Mouse (Mus musculus) limb, embryonic 10.5 days (tissue): ENCODE data around the gene 2310039H08Rik. TPM values are rescaled to one million over a fixed set of nuclear protein-coding genes. Genes with fewer than 3 reads are reported as not detected.

ENCODE experiments used
- polyA plus RNA-seq: library from polyadenylated mRNA; unstranded; fragments of >200 nt; fragmentation: Nextera tagmentation; extraction: Ambion mirVana; gene quantifications from 2 replicates; pipeline ENCODE4 v1.2.1, GENCODE M21; 2016

Gene 2310039H08Rik
- polyA plus RNA-seq, 1 experiment from 2014 or later: 34.2 TPM

Other genes starting within 250 kb of the 2310039H08Rik start
- 2.4 and 5.6 TPM in 2 replicates for gene Cul9, start 226.2 kb upstream of the 2310039H08Rik start, polyA plus RNA-seq
- gene Srf, start 216.5 kb upstream of the 2310039H08Rik start, polyA plus RNA-seq: 8.3 and 9.0 TPM in 2 replicates
- 102 and 142 TPM in 2 replicates for gene Ptk7, start 143.1 kb upstream of the 2310039H08Rik start, polyA plus RNA-seq
- gene Klc4, start 126.6 kb upstream of the 2310039H08Rik start, polyA plus RNA-seq: 23.6 and 28.8 TPM in 2 replicates
- 140 and 144 TPM in 2 replicates for gene Mrpl2, start 126.4 kb upstream of the 2310039H08Rik start, polyA plus RNA-seq
- 40.3 and 48.0 TPM in 2 replicates for gene Cul7, start 122.3 kb upstream of the 2310039H08Rik start, polyA plus RNA-seq
- 70.8 and 72.5 TPM in 2 replicates for gene Rrp36, start 98.3 kb upstream of the 2310039H08Rik start, polyA plus RNA-seq
- 143 and 145 TPM in 2 replicates for gene Mea1, start 93.8 kb upstream of the 2310039H08Rik start, polyA plus RNA-seq
- 143 and 150 TPM in 2 replicates for gene Klhdc3, start 91.7 kb upstream of the 2310039H08Rik start, polyA plus RNA-seq
- 152 and 160 TPM in 2 replicates for gene Ppp2r5d, start 67.5 kb upstream of the 2310039H08Rik start, polyA plus RNA-seq
- 24.6 and 26.9 TPM in 2 replicates for gene Pex6, start 61.2 kb upstream of the 2310039H08Rik start, polyA plus RNA-seq
- 0.48 and 0.83 TPM in 2 replicates for gene Gnmt, start 43.5 kb upstream of the 2310039H08Rik start, polyA plus RNA-seq
- 63.6 and 67.5 TPM in 2 replicates for gene Cnpy3, start 20.4 kb upstream of the 2310039H08Rik start, polyA plus RNA-seq
- 0.73 and 1.2 TPM in 2 replicates for gene Ptcra, start 8.9 kb upstream of the 2310039H08Rik start, polyA plus RNA-seq
- 224 and 254 TPM in 2 replicates for gene Rpl7l1, start 10.0 kb downstream of the 2310039H08Rik start, polyA plus RNA-seq
- 3.6 and 4.3 TPM in 2 replicates for gene Bicral, start 85.8 kb downstream of the 2310039H08Rik start, polyA plus RNA-seq
- gene Tbcc, start 118.0 kb downstream of the 2310039H08Rik start, polyA plus RNA-seq: 62.1 and 66.3 TPM in 2 replicates
- gene Prph2, start 137.8 kb downstream of the 2310039H08Rik start, polyA plus RNA-seq: not detected in 2 replicates
- 18.5 and 18.8 TPM in 2 replicates for gene Ubr2, start 237.9 kb downstream of the 2310039H08Rik start, polyA plus RNA-seq